ENCODE assay signal across 26 mouse cellular contexts in the genomic region with DNA sequence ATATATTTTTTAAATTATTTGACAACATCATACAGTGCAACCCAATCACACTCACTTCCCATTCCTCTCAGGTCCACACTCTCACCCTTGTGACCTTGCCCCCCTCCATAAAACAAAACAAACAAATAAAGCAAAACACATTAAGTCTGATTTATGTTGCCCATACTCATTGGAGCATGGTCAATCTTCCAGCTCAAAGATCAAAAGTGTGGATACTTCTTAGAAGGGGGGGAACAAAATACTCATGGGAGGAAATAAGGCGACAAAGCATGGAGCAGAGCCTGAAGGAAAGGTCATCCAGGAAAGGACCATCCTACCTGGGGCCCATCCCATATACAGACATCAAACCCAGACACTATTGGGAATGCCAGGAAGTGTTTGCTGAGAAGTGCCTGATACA.
"Had no signal": no experiment of that assay in that cellular context is flagged by ENCODE, and none has a peak within 500 bp of the region (broad histone marks: within the 10 kb centered on the region; RNA-seq: fewer than 3 reads in every experiment).

No protein-coding gene starts in this region.

- DNase-seq: gastrocnemius, adult 2 months; gastrocnemius, postnatal 10 days; gastrocnemius, postnatal 25 days; heart, adult 18-20 months; heart, postnatal 10 days; heart, postnatal 4 days; kidney, adult 8-10 months; kidney, postnatal 25 days; kidney, postnatal 4 days; liver; liver, embryonic 13.5 days had no signal

- H3K9ac ChIP-seq: heart, embryonic 12.5 days; hindbrain, embryonic 12.5 days; hindbrain, embryonic 14.5 days; intestine, embryonic 15.5 days; limb, embryonic 12.5 days; liver, embryonic 13.5 days had no signal

- H3K9me3 ChIP-seq: heart, embryonic 10.5 days; heart, embryonic 12.5 days; hindbrain, embryonic 10.5 days; hindbrain, embryonic 12.5 days; intestine, embryonic 15.5 days; limb, embryonic 10.5 days; limb, embryonic 12.5 days; liver, embryonic 13.5 days had no signal

- H3K36me3 ChIP-seq: heart, embryonic 10.5 days; heart, embryonic 12.5 days; hindbrain, embryonic 10.5 days; hindbrain, embryonic 12.5 days; intestine, embryonic 15.5 days; limb, embryonic 10.5 days; limb, embryonic 12.5 days; liver, embryonic 13.5 days had no signal

- H3K27ac ChIP-seq: gastrocnemius, adult 2 months; heart, embryonic 10.5 days; hindbrain, embryonic 10.5 days; hindbrain, embryonic 12.5 days; hindbrain, embryonic 14.5 days; intestine, embryonic 15.5 days; kidney, postnatal 0 days; layer of hippocampus, adult 2 months; left cerebral cortex, adult 2 months; limb, embryonic 10.5 days; limb, embryonic 12.5 days; liver, embryonic 13.5 days had no signal

- H3K4me3 ChIP-seq: gastrocnemius, adult 2 months; heart, embryonic 10.5 days; heart, embryonic 12.5 days; hindbrain, embryonic 10.5 days; hindbrain, embryonic 12.5 days; intestine, embryonic 15.5 days; layer of hippocampus, adult 2 months; left cerebral cortex, adult 2 months; limb, embryonic 10.5 days; limb, embryonic 12.5 days; liver, embryonic 13.5 days had no signal

- ATAC-seq: hindbrain, embryonic 16.5 days; inflammation-experienced regulatory T-cells, adult 6 months; intestine, embryonic 15.5 days; intestine, postnatal 0 days had no signal

- H3K27me3 ChIP-seq: heart, embryonic 12.5 days; hindbrain, embryonic 12.5 days; intestine, embryonic 15.5 days; limb, embryonic 12.5 days; liver, embryonic 13.5 days had no signal

- H3K4me2 ChIP-seq: heart, embryonic 12.5 days; hindbrain, embryonic 12.5 days; hindbrain, embryonic 14.5 days; intestine, embryonic 15.5 days; limb, embryonic 12.5 days; liver, embryonic 11.5 days; liver, embryonic 13.5 days had no signal

- H3K4me1 ChIP-seq: heart, embryonic 10.5 days; heart, embryonic 12.5 days; hindbrain, embryonic 10.5 days; hindbrain, embryonic 12.5 days; intestine, embryonic 15.5 days; limb, embryonic 10.5 days; limb, embryonic 12.5 days; liver, embryonic 13.5 days had no signal
